Mouse (Mus musculus): Measurements from ENCODE around the gene Krtap5-4. TPM values are rescaled to one million over a fixed set of nuclear protein-coding genes. Genes with fewer than 3 reads are reported as not detected.
"Not testable (repeated sequence)": the region's sequence is repeated elsewhere in the genome, so short reads cannot be mapped to it uniquely, and the experiment has no call there.

Krtap5-4 gene
- total RNA-seq (2015): not detected in 2 replicates
- total RNA-seq (2017): not detected in 2 replicates

GRCm38 (mm10) chr7:142303249-142303648 is at the start of gene Krtap5-4:
TSS of gene Krtap5-4 (plus strand) at chr7:142303549.
- ATAC-seq (ENCODE audit: poor library complexity, severe bottlenecking): no peak

DNA sequence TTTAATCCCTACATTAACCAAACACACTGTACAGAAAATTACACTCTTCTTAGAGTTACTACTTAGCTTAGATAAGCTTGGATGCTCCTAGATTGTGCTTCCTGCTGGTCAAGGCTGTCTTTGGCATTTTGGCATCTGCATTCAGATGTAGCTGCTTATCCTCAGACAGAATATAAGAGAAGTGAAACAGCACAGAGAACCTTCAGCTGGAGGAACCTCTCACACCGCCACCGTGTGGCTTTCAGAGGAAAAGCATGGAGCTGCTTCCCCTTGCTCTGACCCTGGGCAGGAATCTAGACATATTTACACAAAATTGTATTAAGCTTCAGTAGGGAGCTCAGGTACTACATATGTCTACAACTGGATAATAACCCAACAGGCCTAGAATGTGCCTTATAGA is 47.8 kb upstream of the Krtap5-4 start:
- peak; percentile 95 for ATAC-seq (ENCODE audit: poor library complexity, severe bottlenecking)

- ATAC-seq (ENCODE audit: poor library complexity, severe bottlenecking): not testable (repeated sequence)
Observed at GRCm38 (mm10) chr7:142258254-142258653, 45.1 kb upstream of the Krtap5-4 start, which contains the start of gene Gm2431. TSS of gene Gm2431 (minus strand) at chr7:142258354.

DNA sequence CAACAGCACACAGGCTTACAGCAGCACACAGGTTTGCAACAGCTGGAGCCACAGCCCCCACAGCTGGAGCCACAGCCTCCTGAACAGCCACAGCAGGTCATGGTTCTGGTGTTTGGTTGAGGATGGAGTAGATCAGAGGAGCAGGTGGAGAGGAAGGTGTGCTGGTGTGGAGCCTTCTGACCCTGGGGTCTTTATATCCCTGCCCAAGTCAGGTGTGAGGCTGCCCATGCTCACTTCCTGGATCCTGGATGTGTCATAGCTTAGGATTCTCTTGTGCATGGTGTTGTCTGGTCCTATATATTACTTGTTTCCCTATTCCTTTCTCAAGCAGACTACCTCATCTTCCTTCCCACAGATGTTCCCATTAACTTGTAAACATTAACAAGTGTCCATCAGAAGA is 29.1 kb upstream of the Krtap5-4 start, which contains the start of gene Gm4559:
Gene Gm4559 (minus strand): TSS at position 101 of the 400 bp plus-strand sequence.
- not testable (repeated sequence) for ATAC-seq (ENCODE audit: poor library complexity, severe bottlenecking)

DNA sequence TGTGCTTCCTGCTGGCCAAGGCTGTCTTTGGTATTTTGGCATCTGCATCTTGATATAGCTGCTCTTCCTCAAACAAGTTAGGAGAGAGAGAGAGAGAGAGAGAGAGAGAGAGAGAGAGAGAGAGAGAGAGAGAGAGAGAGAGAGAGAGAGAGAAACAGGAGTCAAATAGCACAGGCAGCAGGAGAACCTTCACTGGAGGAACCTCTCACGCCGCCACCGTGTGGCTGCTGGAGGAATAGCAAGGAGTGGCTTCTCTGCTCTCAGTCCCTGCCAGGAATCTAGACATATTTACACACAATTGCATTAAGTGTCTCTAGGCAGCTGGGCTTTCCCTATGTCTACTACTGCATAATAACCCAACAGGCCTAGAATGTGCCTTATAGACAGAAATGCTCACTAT is 25.2 kb upstream of the Krtap5-4 start:
- ATAC-seq (ENCODE audit: poor library complexity, severe bottlenecking): peak; percentile 95

- not testable (repeated sequence) for ATAC-seq (ENCODE audit: poor library complexity, severe bottlenecking)
Observed at GRCm38 (mm10) chr7:142279291-142279690, 24.1 kb upstream of the Krtap5-4 start.

- ATAC-seq (ENCODE audit: poor library complexity, severe bottlenecking): not testable (repeated sequence)
Observed at GRCm38 (mm10) chr7:142282847-142283246, 20.5 kb upstream of the Krtap5-4 start.

- ATAC-seq (ENCODE audit: poor library complexity, severe bottlenecking): peak; percentile 82
Observed at GRCm38 (mm10) chr7:142284023-142284591, 19.2 kb upstream of the Krtap5-4 start.

- ATAC-seq (ENCODE audit: poor library complexity, severe bottlenecking): peak; percentile 76
Observed at GRCm38 (mm10) chr7:142284615-142285080, 18.7 kb upstream of the Krtap5-4 start.

DNA sequence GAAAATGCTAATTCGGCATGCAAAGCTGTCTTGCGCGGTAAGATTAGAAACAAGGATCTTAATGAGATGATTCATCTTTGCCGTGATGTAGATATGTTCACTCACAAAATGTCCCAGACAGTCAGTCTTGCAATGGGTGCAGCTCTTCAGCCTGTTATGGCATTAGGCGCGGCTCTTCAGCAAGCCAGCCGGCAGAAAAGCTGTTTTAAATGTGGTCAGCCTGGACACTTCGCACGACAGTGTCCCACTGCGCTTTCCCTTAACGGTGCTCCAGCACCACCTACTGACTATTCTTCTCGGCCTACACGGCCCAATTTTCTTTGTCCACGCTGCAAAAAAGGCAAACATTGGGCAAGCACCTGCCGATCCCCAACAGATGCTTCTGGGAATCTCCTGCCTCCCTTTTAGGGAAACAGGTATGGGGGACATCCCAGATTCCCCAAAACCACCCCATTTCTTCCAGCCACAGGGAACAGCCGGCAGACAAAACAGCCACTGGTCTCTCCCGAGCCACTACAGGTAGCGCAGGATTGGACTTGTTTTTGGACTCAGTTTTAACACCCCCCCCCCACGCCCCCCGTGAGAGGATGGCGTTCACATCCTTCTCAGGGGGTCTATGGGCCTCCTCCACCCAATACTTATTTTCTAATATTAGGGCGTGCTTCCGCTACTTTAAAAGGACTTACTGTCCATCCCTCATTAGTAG is 18.1 kb upstream of the Krtap5-4 start:
- no peak for ATAC-seq (ENCODE audit: poor library complexity, severe bottlenecking)

GRCm38 (mm10) chr7:142285910-142286612 is 17.3 kb upstream of the Krtap5-4 start:
- not testable (repeated sequence) for ATAC-seq (ENCODE audit: poor library complexity, severe bottlenecking)

- ATAC-seq (ENCODE audit: poor library complexity, severe bottlenecking): peak; percentile 93
Observed at GRCm38 (mm10) chr7:142293851-142294250, 9.5 kb upstream of the Krtap5-4 start.

GRCm38 (mm10) chr7:142295418-142295817 is 7.9 kb upstream of the Krtap5-4 start:
- ATAC-seq (ENCODE audit: poor library complexity, severe bottlenecking): no peak

DNA sequence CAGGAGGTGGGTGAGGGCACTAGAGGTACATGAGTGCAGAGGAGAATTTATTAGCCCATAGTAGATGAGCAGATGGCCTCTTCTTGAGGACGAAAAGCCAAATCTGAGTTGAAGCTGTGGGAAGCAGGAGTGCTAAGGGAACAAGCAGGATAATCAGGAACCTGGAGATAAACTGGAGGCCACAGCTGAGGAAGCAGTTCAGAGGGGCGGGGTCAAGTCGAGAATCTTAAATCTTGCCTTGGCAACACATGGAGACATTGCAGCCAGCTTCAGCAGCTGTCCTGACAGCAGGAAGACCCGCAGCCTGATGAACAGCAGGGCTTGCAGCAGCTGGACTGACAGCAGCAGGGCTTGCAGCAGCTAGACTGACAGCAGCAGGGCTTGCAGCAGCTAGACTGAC is 7.2 kb upstream of the Krtap5-4 start:
- not testable (repeated sequence) for ATAC-seq (ENCODE audit: poor library complexity, severe bottlenecking)

- not testable (repeated sequence) for ATAC-seq (ENCODE audit: poor library complexity, severe bottlenecking)
Observed at GRCm38 (mm10) chr7:142297018-142297417, 6.3 kb upstream of the Krtap5-4 start, which contains the start of gene Krtap5-1. TSS of gene Krtap5-1 (minus strand) at chr7:142297118.

DNA sequence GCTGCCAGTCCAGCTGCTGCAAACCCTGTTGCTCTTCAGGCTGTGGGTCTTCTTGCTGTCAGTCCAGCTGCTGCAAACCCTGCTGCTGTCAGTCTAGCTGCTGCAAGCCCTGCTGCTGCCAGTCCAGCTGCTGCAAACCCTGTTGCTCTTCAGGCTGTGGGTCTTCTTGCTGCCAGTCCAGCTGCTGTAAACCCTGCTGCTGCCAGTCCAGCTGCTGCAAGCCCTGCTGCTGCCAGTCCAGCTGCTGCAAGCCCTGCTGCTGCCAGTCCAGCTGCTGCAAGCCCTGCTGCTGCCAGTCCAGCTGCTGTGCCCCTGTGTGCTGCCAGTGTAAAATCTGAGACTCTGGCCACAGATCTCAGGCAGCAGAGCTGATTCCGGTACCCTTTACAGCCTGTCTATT is 580 bp downstream of the Krtap5-4 start:
- ATAC-seq (ENCODE audit: poor library complexity, severe bottlenecking): not testable (repeated sequence)

DNA sequence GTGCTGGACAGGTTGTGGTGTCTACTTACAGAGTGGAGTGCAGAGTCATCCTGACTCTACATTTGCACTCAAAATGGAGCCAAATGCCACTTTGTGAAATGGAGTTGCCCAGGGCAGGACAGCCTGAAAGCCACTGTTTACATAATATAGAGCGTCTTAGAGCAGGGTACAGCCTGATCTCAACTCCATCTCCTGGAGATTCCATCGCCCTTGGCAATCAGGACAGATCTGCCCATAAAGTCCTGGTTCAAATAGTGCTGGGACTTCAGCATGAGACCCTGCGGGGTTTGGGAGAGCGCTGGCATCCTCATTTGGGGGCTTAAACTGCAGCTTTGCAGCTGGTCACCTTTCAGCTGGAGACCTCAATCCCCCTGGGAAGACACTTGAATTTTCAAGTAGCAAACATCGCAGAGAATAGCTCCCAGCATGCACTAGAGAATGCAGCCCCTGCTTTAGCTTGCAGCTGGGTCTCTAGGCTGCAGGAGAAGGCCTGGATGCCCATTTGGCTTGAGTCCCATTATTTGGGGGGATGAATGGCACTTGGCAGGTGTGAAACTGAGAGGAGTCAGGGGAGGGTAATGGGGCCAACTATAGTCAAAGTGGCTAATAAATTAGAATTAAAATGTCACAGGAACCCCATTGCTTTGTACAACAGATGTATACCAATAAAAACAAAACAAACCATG is 11.4 kb downstream of the Krtap5-4 start:
- no peak for ATAC-seq (ENCODE audit: poor library complexity, severe bottlenecking)

DNA sequence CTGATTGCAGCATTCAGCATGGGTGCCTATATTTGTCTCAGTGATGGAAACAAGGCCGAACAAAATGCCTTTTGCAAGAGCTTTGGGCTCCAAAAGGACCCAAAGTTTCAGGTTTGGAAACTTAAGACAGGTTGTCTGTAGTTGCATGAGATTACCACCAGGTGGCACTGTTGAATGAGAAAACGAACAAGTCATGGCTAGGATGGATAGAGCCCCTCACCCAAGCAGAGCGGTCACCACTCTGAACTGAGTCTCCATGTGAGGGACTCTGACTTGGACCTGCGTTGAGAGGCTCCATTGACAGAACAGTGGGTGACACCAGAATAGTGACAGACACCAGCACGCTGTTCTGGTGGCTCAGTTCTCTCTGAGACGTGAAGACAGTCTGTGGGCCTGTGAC is 13.2 kb downstream of the Krtap5-4 start:
- peak; percentile 68; the same call in 1 of the 2 replicates for ATAC-seq (ENCODE audit: poor library complexity, severe bottlenecking)

GRCm38 (mm10) chr7:142317216-142317615 is 13.9 kb downstream of the Krtap5-4 start:
- ATAC-seq (ENCODE audit: poor library complexity, severe bottlenecking): no peak

DNA sequence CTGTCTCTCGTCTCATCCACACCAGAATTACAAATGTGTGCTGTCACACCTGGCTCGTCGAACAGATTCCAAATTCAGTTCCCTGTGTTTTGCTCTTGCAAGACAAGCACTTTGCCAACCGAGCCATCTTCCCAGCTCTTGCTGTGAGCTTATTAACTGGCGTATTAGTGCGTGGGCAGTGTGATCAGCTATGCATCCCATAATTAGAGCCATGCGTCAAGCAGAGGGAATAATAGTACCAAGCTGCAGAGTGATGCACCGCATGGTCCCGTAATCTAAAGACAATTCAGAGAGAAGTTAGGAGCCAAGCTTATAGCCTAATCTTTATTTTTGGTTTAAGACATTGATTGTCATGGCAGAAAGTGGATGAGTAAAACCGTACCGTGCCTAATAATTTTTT is 15.8 kb downstream of the Krtap5-4 start:
- no peak for ATAC-seq (ENCODE audit: poor library complexity, severe bottlenecking)

DNA sequence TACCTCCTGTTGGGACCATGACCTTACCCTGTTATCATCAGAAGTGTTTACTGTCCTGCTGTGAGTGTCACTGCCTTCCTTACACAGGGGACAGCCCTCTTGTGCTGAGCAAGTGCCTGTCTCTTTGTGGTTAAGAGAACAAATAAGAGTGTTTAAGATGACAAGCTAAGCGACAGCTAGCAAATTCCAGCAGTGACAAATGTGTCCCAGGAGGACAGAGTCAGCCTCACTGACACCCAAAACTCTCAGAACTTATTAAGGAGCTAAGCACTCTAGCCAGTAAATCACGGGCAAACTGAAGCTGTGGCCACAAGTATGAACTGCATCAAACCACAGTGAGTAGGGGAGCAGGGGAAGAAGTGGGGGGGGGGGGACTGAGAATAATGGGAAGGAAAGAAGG is 17.6 kb downstream of the Krtap5-4 start:
- no peak for ATAC-seq (ENCODE audit: poor library complexity, severe bottlenecking)

Data from megakaryocyte, adult 5-6 weeks (primary cell).